Mouse (Mus musculus): ENCODE results near the gene Ttc7.
"Not testable (repeated sequence)": the region's sequence is repeated elsewhere in the genome, so short reads cannot be mapped to it uniquely, and the experiment has no call there.

Gene Ttc7

GRCm38 (mm10) chr17:87286481-87287143, 3.9 kb downstream of the Ttc7 start:
- no peak for DNase-seq

GRCm38 (mm10) chr17:87287197-87287777, 4.6 kb downstream of the Ttc7 start:
- no peak for DNase-seq

- DNase-seq = no peak
Observed at GRCm38 (mm10) chr17:87288131-87288530, 5.4 kb downstream of the Ttc7 start.

- DNase-seq = no peak
Observed at GRCm38 (mm10) chr17:87289367-87289766, 6.7 kb downstream of the Ttc7 start.

- no peak for DNase-seq
Observed at GRCm38 (mm10) chr17:87291037-87291436, 8.4 kb downstream of the Ttc7 start.

GRCm38 (mm10) chr17:87291782-87292181, 9.1 kb downstream of the Ttc7 start:
- DNase-seq = no peak

- no peak for DNase-seq
Observed at GRCm38 (mm10) chr17:87293125-87293524, 10.4 kb downstream of the Ttc7 start.

- no peak for DNase-seq
Observed at GRCm38 (mm10) chr17:87295738-87296137, 13.1 kb downstream of the Ttc7 start.

- DNase-seq = not testable (repeated sequence)
Observed at GRCm38 (mm10) chr17:87296701-87297100, 14.0 kb downstream of the Ttc7 start.

GRCm38 (mm10) chr17:87298944-87299343, 16.3 kb downstream of the Ttc7 start:
- DNase-seq = no peak

GRCm38 (mm10) chr17:87300340-87300739, 17.7 kb downstream of the Ttc7 start:
- DNase-seq = no peak

- not testable (repeated sequence) for DNase-seq
Observed at GRCm38 (mm10) chr17:87301607-87302006, 18.9 kb downstream of the Ttc7 start.

- DNase-seq = no peak
Observed at GRCm38 (mm10) chr17:87302014-87302794, 19.5 kb downstream of the Ttc7 start.

- no peak for DNase-seq
Observed at GRCm38 (mm10) chr17:87304151-87304894, 21.6 kb downstream of the Ttc7 start.

- DNase-seq = no peak
Observed at GRCm38 (mm10) chr17:87305065-87305464, 22.4 kb downstream of the Ttc7 start.

GRCm38 (mm10) chr17:87306746-87307145, 24.1 kb downstream of the Ttc7 start:
- no peak for DNase-seq

GRCm38 (mm10) chr17:87309073-87309788, 26.5 kb downstream of the Ttc7 start:
- no peak for DNase-seq

GRCm38 (mm10) chr17:87310497-87310896, 27.8 kb downstream of the Ttc7 start:
- DNase-seq = no peak

- DNase-seq = no peak
Observed at GRCm38 (mm10) chr17:87312351-87312750, 29.7 kb downstream of the Ttc7 start.

GRCm38 (mm10) chr17:87312924-87313870, 30.5 kb downstream of the Ttc7 start:
- DNase-seq = no peak

GRCm38 (mm10) chr17:87314121-87314520, 31.4 kb downstream of the Ttc7 start:
- DNase-seq = no peak

Data from cerebellum, adult 18-20 months (tissue).